Comparison of ENCODE assay signal across 14 mouse cellular contexts in genomic region chr13:71968286-71968685, GRCm38 (mm10). TPM values are rescaled to one million over a fixed set of nuclear protein-coding genes. Genes with fewer than 3 reads are reported as not detected.
DNase-seq lines count a peak whose midpoint lies in the region; ATAC-seq lines count a peak whose summit lies in the region.
"Had no signal": no experiment of that assay in that cellular context is flagged by ENCODE, and none has a peak within 500 bp of the region (broad histone marks: within the 10 kb centered on the region; RNA-seq: fewer than 3 reads in every experiment).

No protein-coding gene starts in this region.

- no peak overlapping the region for H3K27ac ChIP-seq in heart, embryonic 10.5 days
- H3K27ac ChIP-seq in midbrain, embryonic 14.5 days (replicated peaks; ENCODE audit: low read depth, low read length), result no peak overlapping the region
- H3K27ac ChIP-seq: forebrain, embryonic 13.5 days had no signal

- no peaks in the 10 kb centered on the region for H3K36me3 ChIP-seq in heart, embryonic 10.5 days
- no peaks in the 10 kb centered on the region for H3K36me3 ChIP-seq in midbrain, embryonic 14.5 days (ENCODE audit: control insufficient read depth, insufficient read depth, low read length)

- H3K9ac ChIP-seq in midbrain, embryonic 14.5 days (replicated peaks; ENCODE audit: low read length), result no peak overlapping the region
- H3K9ac ChIP-seq: forebrain, embryonic 13.5 days had no signal

- peaks cover 8% of the 10 kb centered on the region for H3K4me1 ChIP-seq in heart, embryonic 10.5 days
- peaks cover 12% of the 10 kb centered on the region for H3K4me1 ChIP-seq in midbrain, embryonic 14.5 days (ENCODE audit: control insufficient read depth, insufficient read depth, low read length)

- peak; percentile 72 for DNase-seq in heart, embryonic 10.5 days (ENCODE audit: low spot score)
- DNase-seq in heart, adult 8-10 months (ENCODE audit: low spot score), result no peak
- peak; percentile 34 for DNase-seq in testis, postnatal 10 days (ENCODE audit: low spot score)
- no peak for DNase-seq in testis, postnatal 14 days (ENCODE audit: low spot score)
- DNase-seq in midbrain, embryonic 14.5 days, result peak; percentile 75
- DNase-seq in thymus, postnatal 14 days, result no peak
- DNase-seq in lung, adult 18-20 months, result no peak
- no peak for DNase-seq in spleen, adult 12 weeks (ENCODE audit: low spot score)
- DNase-seq: gastrocnemius, postnatal 36 days; kidney, adult 18-20 months had no signal

- H3K27me3 ChIP-seq in heart, embryonic 10.5 days (ENCODE audit: insufficient read depth, poor library complexity, severe bottlenecking), result peaks cover 97% of the 10 kb centered on the region
- peaks cover 61% of the 10 kb centered on the region for H3K27me3 ChIP-seq in midbrain, embryonic 14.5 days (ENCODE audit: control insufficient read depth, insufficient read depth, low read length)

- H3K4me2 ChIP-seq in midbrain, embryonic 14.5 days (ENCODE audit: low read length), result peak overlapping the region; percentile 38
- H3K4me2 ChIP-seq: forebrain, embryonic 13.5 days had no signal

- no peaks in the 10 kb centered on the region for H3K9me3 ChIP-seq in heart, embryonic 10.5 days
- H3K9me3 ChIP-seq in midbrain, embryonic 14.5 days (ENCODE audit: control insufficient read depth, low read length), result no peaks in the 10 kb centered on the region
- H3K9me3 ChIP-seq: forebrain, embryonic 13.5 days had no signal

- WGBS in heart, embryonic 10.5 days, result 1% methylated on average over 6 of the region's 6 CpGs
- 0% methylated on average over 6 of the region's 6 CpGs for WGBS in midbrain, embryonic 14.5 days

- peak overlapping the region; percentile 43 for H3K4me3 ChIP-seq in heart, embryonic 10.5 days
- H3K4me3 ChIP-seq in midbrain, embryonic 14.5 days (replicated peaks; ENCODE audit: low read depth, low read length), result 0 out of 2 replicates have a peak overlapping the region, but pooled peaks have one; percentile 12
- H3K4me3 ChIP-seq: forebrain, embryonic 13.5 days had no signal

- no peak; the same call in 1 of the 2 replicates for ATAC-seq in midbrain, embryonic 14.5 days (ENCODE audit: low FRiP score, low TSS enrichment)
- ATAC-seq: forebrain, embryonic 13.5 days had no signal

RNA-seq across cellular contexts. Expression of gene Irx1, which starts 4.8 kb away (rescaled TPM):
- 1.7 and 1.9 TPM in 2 replicates for polyA plus RNA-seq in heart, embryonic 10.5 days (2016; fragmentation: Nextera tagmentation; extraction: Ambion mirVana)
- 1 to 10 TPM; 6.4 to 9.3 (median 8.3) TPM for total RNA-seq in heart, adult 8-10 months (2022)
- polyA plus RNA-seq in midbrain, embryonic 14.5 days (2014; fragmentation: Nextera tagmentation; extraction: Ambion mirVana), result 10.1 and 16.4 TPM in 2 replicates
- total RNA-seq: gastrocnemius, postnatal 36 days had no signal
- polyA plus RNA-seq: C2C12; large intestine, adult 2 months; liver, embryonic 16.5 days had no signal

Comparison
In these comparisons a context has a peak if more than half of its experiments do, and no peak if none do; other contexts are left out.
1. DNase-seq: peak in heart, embryonic 10.5 days (single experiment), testis, postnatal 10 days (single experiment) and midbrain, embryonic 14.5 days (single experiment); none in heart, adult 8-10 months (single experiment), testis, postnatal 14 days (single experiment), thymus, postnatal 14 days (single experiment), lung, adult 18-20 months (0 of 2) and spleen, adult 12 weeks (single experiment).